Mouse (Mus musculus) c-Kit-positive CD71-negative TER-119-negative erythroid progenitor cells, embryonic 14.5 days (primary cell): Measurements from ENCODE around the gene Elp1.

Experiments used
- DNase-seq: peaks from one replicate; pipeline ENCODE4 v3.0.0-alpha.2; 2013; ENCODE audit warnings: low read depth

Gene Elp1

GRCm38 (mm10) chr4:56768913-56769312 is 33.2 kb downstream of the Elp1 start:
- no peak for DNase-seq

DNA sequence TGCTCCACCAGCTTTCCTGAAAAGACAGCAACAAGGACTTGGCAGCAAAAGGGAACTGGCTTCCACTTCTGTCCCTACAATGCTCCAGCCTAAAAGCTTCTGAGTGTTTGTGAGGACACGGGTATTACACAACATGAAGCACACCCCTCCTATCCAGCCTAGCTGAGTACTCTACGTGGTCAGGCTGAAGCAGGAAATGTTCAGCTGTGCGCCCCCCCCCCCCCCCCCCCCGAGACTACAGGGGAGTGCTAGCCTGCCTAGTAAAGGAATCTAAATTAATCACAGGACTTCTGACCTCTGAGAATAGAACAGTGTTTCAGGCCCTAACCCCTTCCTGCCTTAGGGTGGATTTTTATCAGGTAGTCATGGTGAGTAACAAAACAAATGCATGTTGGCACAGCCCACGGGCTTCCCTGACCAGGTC is 34.3 kb downstream of the Elp1 start:
- no peak for DNase-seq

- no peak for DNase-seq
These were observed 44.4 kb downstream of the Elp1 start for GRCm38 (mm10) chr4:56757693-56758092.

GRCm38 (mm10) chr4:56756966-56757600 is 45.0 kb downstream of the Elp1 start:
- DNase-seq, result peak; percentile 17

GRCm38 (mm10) chr4:56756021-56756420 is 46.1 kb downstream of the Elp1 start:
- DNase-seq, result no peak

DNA sequence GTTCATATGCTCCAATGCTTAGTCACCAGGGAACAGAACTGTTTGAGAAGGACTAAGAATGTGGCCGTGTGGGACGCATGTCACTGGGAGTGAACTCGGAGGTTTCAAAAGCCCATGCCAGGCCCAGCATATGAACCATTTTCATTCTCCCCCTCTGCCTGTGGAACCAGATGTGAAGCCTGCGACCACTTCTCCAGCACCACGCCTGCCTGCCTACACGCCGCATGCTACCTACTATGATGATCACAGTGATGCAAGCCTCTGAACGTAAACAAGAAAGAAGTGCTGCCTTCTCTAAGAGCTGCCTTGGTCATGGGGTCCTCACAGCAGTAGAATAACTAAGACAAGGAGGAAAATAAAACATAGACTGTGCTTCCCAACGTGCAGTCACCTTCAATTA is 54.7 kb downstream of the Elp1 start:
- no peak for DNase-seq

DNA sequence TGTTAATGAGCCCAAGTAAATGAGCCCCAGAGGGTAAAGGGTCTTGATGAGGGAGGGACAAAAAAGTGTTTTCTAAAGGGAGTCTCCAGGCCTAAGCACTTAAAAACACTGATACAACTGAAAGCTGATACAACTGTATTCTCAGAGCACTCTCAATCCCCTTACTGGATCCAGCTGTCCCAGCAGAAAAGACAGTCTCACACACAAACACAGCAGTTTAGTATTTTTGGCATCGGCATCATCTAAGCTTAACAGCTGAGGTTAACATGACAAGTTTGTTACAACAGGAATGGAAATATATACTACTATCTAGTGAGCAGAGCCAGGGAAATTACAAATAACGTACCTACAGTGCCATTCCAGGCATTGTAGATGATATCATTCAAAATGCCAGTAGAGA is 55.8 kb downstream of the Elp1 start:
- DNase-seq, result no peak

DNA sequence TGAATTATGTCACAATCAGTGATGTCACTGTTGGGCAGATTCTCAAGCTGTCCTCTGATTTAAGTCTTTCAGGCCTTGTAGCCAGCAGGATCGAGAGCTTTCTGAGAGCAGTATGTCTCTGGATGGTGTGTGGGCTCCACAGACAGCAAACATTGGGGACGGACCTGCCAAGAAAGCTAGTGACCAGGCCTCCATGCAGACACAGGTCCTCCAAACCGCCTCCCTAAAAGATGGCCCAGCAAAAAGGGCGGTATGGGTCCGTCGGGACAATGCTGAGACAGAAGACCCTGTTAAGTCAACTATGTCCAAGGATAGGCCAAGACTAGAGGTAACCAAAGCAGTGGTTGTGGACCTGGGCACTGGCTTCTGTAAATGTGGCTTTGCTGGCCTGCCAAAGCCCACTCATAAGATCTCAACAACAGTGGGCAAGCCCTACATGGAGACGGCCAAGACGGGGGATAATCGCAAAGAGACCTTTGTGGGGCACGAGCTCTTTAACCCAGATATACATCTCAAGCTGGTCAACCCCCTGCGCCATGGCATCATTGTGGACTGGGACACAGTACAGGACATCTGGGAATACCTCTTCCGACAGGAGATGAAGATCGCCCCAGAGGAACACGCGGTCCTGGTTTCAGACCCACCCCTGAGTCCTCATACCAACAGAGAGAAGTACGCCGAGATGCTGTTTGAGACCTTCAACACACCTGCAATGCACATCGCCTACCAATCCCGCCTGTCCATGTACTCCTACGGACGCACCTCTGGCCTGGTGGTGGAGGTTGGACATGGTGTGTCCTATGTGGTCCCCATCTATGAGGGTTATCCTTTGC is 58.6 kb downstream of the Elp1 start, which contains the start of gene Actl7a:
Actl7a (plus strand) TSS at position 51 of the 833 bp plus-strand sequence.
- no peak for DNase-seq

DNA sequence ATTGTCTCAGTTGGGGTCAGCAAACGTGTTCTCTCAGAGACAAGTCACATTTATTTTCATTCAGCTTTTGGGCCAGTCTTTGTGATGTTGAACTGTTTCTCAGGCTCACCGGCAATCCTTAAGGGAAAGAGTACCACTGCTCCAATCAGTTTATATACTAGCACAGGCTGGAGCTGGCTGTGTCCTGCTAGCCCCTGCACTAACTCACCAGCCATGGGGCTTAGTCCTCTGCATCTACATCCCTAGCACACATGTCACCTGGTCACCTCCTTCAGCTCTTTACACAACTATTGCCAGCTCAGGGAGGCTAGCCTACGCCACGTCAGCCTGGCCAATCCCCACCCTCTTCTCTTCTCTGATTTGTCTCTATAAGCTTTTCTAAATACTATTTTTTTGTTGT is 59.4 kb downstream of the Elp1 start:
- no peak for DNase-seq

DNA sequence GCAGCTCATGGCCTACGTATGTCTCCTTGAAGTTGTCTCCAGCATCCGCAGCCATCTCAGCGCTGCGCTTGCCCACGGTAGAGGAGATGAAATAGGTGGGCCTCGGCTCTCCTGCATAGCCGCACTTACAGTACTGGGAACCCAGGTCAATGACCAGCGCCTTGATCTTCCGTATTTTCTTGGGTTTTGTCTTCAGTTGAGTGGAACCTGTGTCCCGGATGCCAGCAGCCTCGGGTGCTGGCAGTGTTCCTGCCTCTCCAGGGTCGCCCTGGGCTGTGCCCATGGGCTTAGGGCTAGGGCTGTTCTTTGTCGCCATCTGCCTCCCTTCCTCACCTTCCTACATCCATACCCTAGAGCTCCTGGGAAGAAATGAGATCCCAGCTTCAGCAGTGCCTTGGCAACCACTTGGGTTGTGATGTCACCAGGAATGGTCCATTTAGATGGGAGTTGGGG is 61.1 kb downstream of the Elp1 start, which contains the start of gene Actl7b:
Actl7b (minus strand) TSS at position 403 of the 453 bp plus-strand sequence.
- DNase-seq, result no peak

- DNase-seq, result no peak
These were observed 61.5 kb downstream of the Elp1 start for GRCm38 (mm10) chr4:56740611-56741010.

GRCm38 (mm10) chr4:56740020-56740485 is 62.1 kb downstream of the Elp1 start, which contains the start of gene Gm26657:
Gene Gm26657 (plus strand): TSS chr4:56740070.
- DNase-seq, result no peak

GRCm38 (mm10) chr4:56725839-56726238 is 76.3 kb downstream of the Elp1 start:
- peak; percentile 2 for DNase-seq

DNA sequence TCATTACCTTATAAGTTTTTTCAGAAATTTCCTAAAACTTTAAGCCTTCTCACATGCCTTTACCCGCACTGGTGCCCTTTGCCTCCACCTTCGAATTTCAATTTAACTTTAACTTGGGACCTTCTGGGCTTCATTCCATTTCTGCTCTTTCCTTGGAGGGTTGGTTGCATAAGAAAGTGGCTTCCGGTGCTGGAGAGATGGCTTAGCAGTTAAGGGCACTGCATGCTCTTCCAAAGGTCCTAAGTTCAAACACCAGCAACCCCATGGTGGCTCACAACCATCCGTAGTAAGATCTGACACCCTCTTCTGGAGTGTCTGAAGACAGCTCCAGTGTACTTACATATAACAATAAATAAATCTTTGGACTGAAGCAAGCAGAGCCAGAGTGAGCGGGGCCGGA is 78.9 kb downstream of the Elp1 start:
- no peak for DNase-seq

DNA sequence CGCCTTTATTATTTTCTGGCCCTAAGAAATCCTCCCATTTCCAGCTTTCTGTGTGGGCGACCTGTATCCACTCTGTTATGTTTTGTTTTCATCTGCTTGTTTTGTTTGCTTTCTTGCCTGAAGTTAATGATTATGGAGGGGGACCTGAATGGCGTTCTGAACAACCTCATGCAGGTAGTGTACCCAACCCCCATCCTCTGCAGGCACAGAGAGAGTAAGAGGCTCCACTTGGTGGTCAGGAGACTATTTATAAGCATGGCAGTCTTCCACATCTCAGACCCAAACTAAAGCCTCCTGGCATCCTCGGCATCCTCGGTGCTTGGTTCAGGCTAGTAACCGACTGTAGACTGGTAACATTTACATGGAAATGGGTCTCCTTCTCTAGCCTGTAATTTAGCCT is 79.8 kb downstream of the Elp1 start:
- no peak for DNase-seq

GRCm38 (mm10) chr4:56721469-56721868 is 80.7 kb downstream of the Elp1 start:
- peak; percentile 20 for DNase-seq

DNA sequence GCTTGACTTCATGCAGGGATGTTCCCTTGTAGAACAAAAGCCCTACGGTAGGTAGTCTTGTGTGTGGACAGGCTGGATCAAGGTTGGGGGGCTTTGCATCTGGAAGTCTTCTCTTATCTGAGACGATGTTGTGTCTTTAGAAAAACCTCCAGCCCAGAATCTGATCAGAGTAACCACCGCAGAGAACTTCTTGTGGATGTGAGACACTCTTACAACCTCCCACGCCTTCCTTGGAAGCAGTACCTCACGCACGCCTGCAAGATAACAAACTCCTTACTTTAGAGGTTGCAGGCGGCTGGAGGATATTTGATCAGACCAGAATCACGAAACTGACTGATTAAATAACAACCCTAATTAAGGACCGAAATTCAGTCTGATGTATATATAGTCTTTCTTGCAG is 81.7 kb downstream of the Elp1 start:
- no peak for DNase-seq

GRCm38 (mm10) chr4:56719456-56719855 is 82.7 kb downstream of the Elp1 start:
- DNase-seq, result no peak

DNA sequence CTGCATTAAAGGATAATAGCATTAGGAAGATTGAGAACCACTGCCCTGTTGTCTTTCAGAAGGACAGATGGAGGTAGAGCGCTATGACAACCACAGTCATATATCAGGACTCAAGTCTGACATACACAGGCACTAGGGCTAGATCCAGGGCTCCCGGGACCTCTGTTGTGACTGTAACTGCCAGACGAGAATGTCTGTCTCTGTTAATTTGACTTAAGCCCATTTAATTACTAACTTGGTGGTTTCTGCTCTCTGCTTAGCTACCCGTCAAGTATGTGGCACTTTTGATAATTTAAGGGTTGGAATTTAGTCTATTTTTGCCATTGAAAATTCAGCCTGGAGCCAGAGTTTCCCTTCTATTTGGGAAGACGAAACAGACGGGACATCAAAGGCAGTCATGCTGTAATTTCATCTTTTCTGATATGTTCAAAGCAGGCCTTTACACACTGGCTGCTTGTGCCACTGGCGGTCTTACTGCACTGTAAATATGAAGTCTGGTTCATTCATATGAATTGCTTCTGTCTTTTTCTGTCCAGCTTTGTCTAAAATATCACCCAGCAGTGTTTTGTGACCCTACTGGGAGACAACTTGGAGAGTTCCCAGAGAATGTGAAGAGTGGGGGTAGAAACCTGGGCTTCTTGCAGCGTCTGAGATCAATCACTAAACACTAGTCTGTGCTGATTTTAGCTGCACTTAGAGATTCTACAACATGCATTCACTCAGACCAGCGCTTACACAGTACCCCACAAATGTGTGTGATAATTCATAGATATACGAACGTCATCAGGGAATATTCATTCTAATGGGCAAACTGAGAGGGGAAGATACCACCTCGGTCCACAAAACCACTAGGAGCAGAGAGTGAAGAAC is 83.3 kb downstream of the Elp1 start:
- DNase-seq, result no peak

DNA sequence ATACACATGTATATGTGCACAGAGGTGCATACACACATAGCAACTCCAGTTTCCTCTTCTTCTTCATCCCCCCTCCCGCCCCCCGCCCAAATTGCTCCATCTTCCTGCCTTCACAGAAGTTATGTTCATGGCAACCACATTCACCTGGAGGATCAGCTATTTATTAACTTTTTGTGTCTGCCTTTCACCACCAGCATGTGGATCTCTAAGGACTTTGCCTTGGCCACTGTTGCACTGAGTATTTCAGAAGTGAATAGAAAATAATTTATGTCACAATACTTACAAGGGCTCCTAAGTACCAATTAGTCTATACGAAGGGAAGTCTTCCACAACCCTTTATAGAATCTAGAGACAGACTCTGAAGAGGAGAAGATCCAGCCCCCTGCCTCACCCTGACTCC is 84.2 kb downstream of the Elp1 start:
- no peak for DNase-seq

DNA sequence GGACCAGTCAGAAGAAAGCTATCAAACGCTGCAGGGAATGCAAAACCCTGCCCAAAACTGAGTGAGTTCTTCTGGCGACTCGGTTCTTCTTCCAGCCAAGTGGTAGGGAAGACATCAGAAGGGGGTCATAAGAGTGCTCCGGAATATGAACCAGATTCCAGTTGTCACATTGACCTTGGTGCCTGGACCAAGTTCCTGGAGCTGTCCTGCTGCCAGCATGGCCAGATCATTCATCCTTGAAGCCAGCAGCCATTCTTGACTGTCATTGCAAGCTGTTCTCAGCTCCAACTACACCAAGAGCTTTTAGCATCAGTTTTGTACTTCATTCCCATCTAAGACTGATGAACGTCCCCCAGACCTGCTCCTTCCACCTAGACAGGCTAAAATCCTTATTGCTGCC is 85.3 kb downstream of the Elp1 start:
- DNase-seq, result no peak

- DNase-seq, result no peak
These were observed 89.0 kb downstream of the Elp1 start for GRCm38 (mm10) chr4:56713155-56713554.
